19 mouse cellular contexts compared by ENCODE assay signal in the genomic region with DNA sequence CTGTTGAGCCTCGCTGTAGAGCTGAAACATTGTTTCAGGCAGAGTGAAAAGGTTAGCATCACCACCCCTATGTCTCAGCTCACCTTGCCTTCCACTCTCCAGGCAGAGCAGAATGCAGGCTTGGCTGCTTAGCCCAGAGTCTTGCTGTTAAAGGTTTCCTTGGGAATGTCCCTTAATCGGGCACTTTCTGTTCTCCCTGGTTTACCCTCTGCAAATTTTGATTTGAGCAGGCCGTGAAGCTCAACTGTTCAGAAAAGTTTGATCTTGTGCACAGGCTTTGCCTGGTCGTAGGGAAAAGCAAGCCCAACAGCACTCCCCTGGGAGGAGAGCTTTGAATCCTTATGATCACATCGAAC. TPM values are rescaled to one million over a fixed set of nuclear protein-coding genes. Genes with fewer than 3 reads are reported as not detected.
DNase-seq lines count a peak whose midpoint lies in the region; ATAC-seq and TF ChIP-seq lines count a peak whose summit lies in the region.
"Had no signal": no experiment of that assay in that cellular context is flagged by ENCODE, and none has a peak within 500 bp of the region (broad histone marks: within the 10 kb centered on the region; RNA-seq: fewer than 3 reads in every experiment).

No protein-coding gene starts in this region.

- 1% methylated on average over 5 of the region's 5 CpGs for WGBS in hindbrain, embryonic 11.5 days
- WGBS in hindbrain, postnatal 0 days, result 18% methylated on average over 5 of the region's 5 CpGs
- 2% methylated on average over 5 of the region's 5 CpGs for WGBS in embryonic facial prominence, embryonic 10.5 days
- WGBS in hindbrain, embryonic 12.5 days, result 5% methylated on average over 5 of the region's 5 CpGs
- 4% methylated on average over 5 of the region's 5 CpGs for WGBS in midbrain, embryonic 14.5 days
- WGBS in kidney, embryonic 14.5 days, result 2% methylated on average over 5 of the region's 5 CpGs

- peak; percentile 63 for DNase-seq in hindbrain, embryonic 11.5 days (ENCODE audit: low spot score)
- DNase-seq in hindbrain, postnatal 0 days (ENCODE audit: low spot score), result no peak
- peak; percentile 44 for DNase-seq in embryonic facial prominence, embryonic 10.5 days (ENCODE audit: low spot score)
- DNase-seq in midbrain, embryonic 14.5 days, result peak; percentile 59
- DNase-seq in ovary, postnatal 10 days (ENCODE audit: low spot score), result no peak
- DNase-seq in left cerebral cortex, postnatal 25 days (ENCODE audit: low spot score in 2 of 2), result no peak
- DNase-seq: cerebellum, adult 18-20 months; heart, postnatal 10 days; kidney, adult 11 months; thymus, postnatal 4 days had no signal

- no peak overlapping the region for H3K9ac ChIP-seq in hindbrain, embryonic 11.5 days (ENCODE audit: low read depth, low read length)
- no peak overlapping the region for H3K9ac ChIP-seq in hindbrain, postnatal 0 days (replicated peaks; ENCODE audit: low read length)
- no peak overlapping the region for H3K9ac ChIP-seq in hindbrain, embryonic 12.5 days
- no peak overlapping the region for H3K9ac ChIP-seq in midbrain, embryonic 14.5 days (replicated peaks; ENCODE audit: low read length)
- H3K9ac ChIP-seq in kidney, embryonic 14.5 days (ENCODE audit: low read depth, low read length), result no peak overlapping the region

- intact Hi-C loops in left cerebral cortex, postnatal 25 days (cut with DNase I), result no loop called here

- peaks cover 16% of the 10 kb centered on the region for H3K4me1 ChIP-seq in hindbrain, embryonic 11.5 days (replicated peaks; ENCODE audit: control insufficient read depth, insufficient read depth, low read length)
- 0 out of 2 replicates have a peak, but pooled peaks cover 4% of the 10 kb centered on the region for H3K4me1 ChIP-seq in hindbrain, postnatal 0 days (ENCODE audit: insufficient read depth, low read length)
- peaks cover 44% of the 10 kb centered on the region for H3K4me1 ChIP-seq in embryonic facial prominence, embryonic 10.5 days
- peaks cover 46% of the 10 kb centered on the region for H3K4me1 ChIP-seq in hindbrain, embryonic 12.5 days
- H3K4me1 ChIP-seq in midbrain, embryonic 14.5 days (ENCODE audit: control insufficient read depth, insufficient read depth, low read length), result peaks cover 18% of the 10 kb centered on the region
- 0 out of 2 replicates have a peak, but pooled peaks cover 7% of the 10 kb centered on the region for H3K4me1 ChIP-seq in kidney, embryonic 14.5 days (ENCODE audit: control insufficient read depth, insufficient read depth, low read length)

- ATAC-seq in hindbrain, embryonic 11.5 days (ENCODE audit: low FRiP score), result no peak
- no peak for ATAC-seq in hindbrain, postnatal 0 days
- no peak for ATAC-seq in hindbrain, embryonic 12.5 days (ENCODE audit: low FRiP score)
- ATAC-seq in midbrain, embryonic 14.5 days (ENCODE audit: low FRiP score, low TSS enrichment), result no peak
- ATAC-seq in kidney, embryonic 14.5 days (ENCODE audit: low FRiP score, low TSS enrichment), result no peak

- H3K27me3 ChIP-seq in hindbrain, embryonic 11.5 days (ENCODE audit: control insufficient read depth, insufficient read depth, low read length), result peaks cover 74% of the 10 kb centered on the region
- peaks cover 58% of the 10 kb centered on the region for H3K27me3 ChIP-seq in hindbrain, postnatal 0 days (ENCODE audit: insufficient read depth, low read length)
- peaks cover 100% of the 10 kb centered on the region for H3K27me3 ChIP-seq in embryonic facial prominence, embryonic 10.5 days (replicated peaks; ENCODE audit: low read depth, poor library complexity, severe bottlenecking)
- H3K27me3 ChIP-seq in hindbrain, embryonic 12.5 days, result peaks cover 83% of the 10 kb centered on the region
- H3K27me3 ChIP-seq in midbrain, embryonic 14.5 days (ENCODE audit: control insufficient read depth, insufficient read depth, low read length), result peaks cover 58% of the 10 kb centered on the region
- H3K27me3 ChIP-seq in kidney, embryonic 14.5 days (ENCODE audit: control insufficient read depth, insufficient read depth, low read length), result peaks cover 97% of the 10 kb centered on the region

- no peak for TF ChIP-seq CTCF in hindbrain, postnatal 0 days (IDR thresholded peaks at IDR 0.05; ENCODE audit: low read depth)

- H3K36me3 ChIP-seq in hindbrain, embryonic 11.5 days (ENCODE audit: control insufficient read depth, insufficient read depth, low read length), result no peaks in the 10 kb centered on the region
- no peaks in the 10 kb centered on the region for H3K36me3 ChIP-seq in hindbrain, postnatal 0 days (ENCODE audit: insufficient read depth, low read length)
- H3K36me3 ChIP-seq in embryonic facial prominence, embryonic 10.5 days (replicated peaks), result no peaks in the 10 kb centered on the region
- H3K36me3 ChIP-seq in hindbrain, embryonic 12.5 days, result no peaks in the 10 kb centered on the region
- no peaks in the 10 kb centered on the region for H3K36me3 ChIP-seq in midbrain, embryonic 14.5 days (ENCODE audit: control insufficient read depth, insufficient read depth, low read length)
- H3K36me3 ChIP-seq in kidney, embryonic 14.5 days (ENCODE audit: control insufficient read depth, insufficient read depth, low read length), result no peaks in the 10 kb centered on the region

- no peak overlapping the region for H3K4me2 ChIP-seq in hindbrain, embryonic 11.5 days (replicated peaks; ENCODE audit: low read depth, low read length)
- H3K4me2 ChIP-seq in hindbrain, postnatal 0 days (ENCODE audit: low read depth, low read length), result no peak overlapping the region
- H3K4me2 ChIP-seq in hindbrain, embryonic 12.5 days (replicated peaks), result 0 out of 2 replicates have a peak overlapping the region, but pooled peaks have one; percentile 63
- peak overlapping the region; percentile 42 for H3K4me2 ChIP-seq in midbrain, embryonic 14.5 days (ENCODE audit: low read length)
- H3K4me2 ChIP-seq in kidney, embryonic 14.5 days (replicated peaks; ENCODE audit: low read depth, low read length), result no peak overlapping the region

- H3K9me3 ChIP-seq in hindbrain, embryonic 11.5 days (ENCODE audit: control insufficient read depth, low read length), result no peaks in the 10 kb centered on the region
- H3K9me3 ChIP-seq in hindbrain, postnatal 0 days (ENCODE audit: low read length), result no peaks in the 10 kb centered on the region
- H3K9me3 ChIP-seq in embryonic facial prominence, embryonic 10.5 days, result no peaks in the 10 kb centered on the region
- H3K9me3 ChIP-seq in hindbrain, embryonic 12.5 days (replicated peaks), result no peaks in the 10 kb centered on the region
- H3K9me3 ChIP-seq in midbrain, embryonic 14.5 days (ENCODE audit: control insufficient read depth, low read length), result no peaks in the 10 kb centered on the region
- no peaks in the 10 kb centered on the region for H3K9me3 ChIP-seq in kidney, embryonic 14.5 days (ENCODE audit: control insufficient read depth, low read length)

- no peak overlapping the region for H3K27ac ChIP-seq in hindbrain, embryonic 11.5 days (ENCODE audit: low read depth, low read length)
- no peak overlapping the region for H3K27ac ChIP-seq in hindbrain, postnatal 0 days
- H3K27ac ChIP-seq in embryonic facial prominence, embryonic 10.5 days (replicated peaks), result no peak overlapping the region
- H3K27ac ChIP-seq in hindbrain, embryonic 12.5 days, result no peak overlapping the region
- H3K27ac ChIP-seq in midbrain, embryonic 14.5 days (replicated peaks; ENCODE audit: low read depth, low read length), result no peak overlapping the region
- H3K27ac ChIP-seq in kidney, embryonic 14.5 days (ENCODE audit: low read depth, low read length), result no peak overlapping the region
- H3K27ac ChIP-seq: macrophage had no signal

- H3K4me3 ChIP-seq in hindbrain, embryonic 11.5 days (ENCODE audit: low read depth, low read length), result no peak overlapping the region
- no peak overlapping the region for H3K4me3 ChIP-seq in hindbrain, postnatal 0 days (ENCODE audit: low read length)
- H3K4me3 ChIP-seq in embryonic facial prominence, embryonic 10.5 days, result no peak overlapping the region; the same call in 1 of the 2 replicates
- H3K4me3 ChIP-seq in hindbrain, embryonic 12.5 days, result no peak overlapping the region
- H3K4me3 ChIP-seq in midbrain, embryonic 14.5 days (replicated peaks; ENCODE audit: low read depth, low read length), result no peak overlapping the region
- no peak overlapping the region for H3K4me3 ChIP-seq in kidney, embryonic 14.5 days (ENCODE audit: low read length)
- H3K4me3 ChIP-seq: myocyte had no signal

RNA-seq across cellular contexts. Expression of gene Sox1, which starts 6.0 kb away (rescaled TPM):
- 5.3 and 5.5 TPM in 2 replicates for polyA plus RNA-seq in hindbrain, embryonic 11.5 days (2014; fragmentation: Nextera tagmentation; extraction: Ambion mirVana)
- total RNA-seq in hindbrain, postnatal 0 days (2014; rRNA removed), result 23.1 and 25.1 TPM in 2 replicates
- 2.5 and 2.7 TPM in 2 replicates for polyA plus RNA-seq in hindbrain, postnatal 0 days (2015; fragmentation: Nextera tagmentation; extraction: Ambion mirVana)
- polyA plus RNA-seq in embryonic facial prominence, embryonic 10.5 days (2016; fragmentation: Nextera tagmentation; extraction: Ambion mirVana), result 1.0 and 1.1 TPM in 2 replicates
- 2.9 and 3.5 TPM in 2 replicates for polyA plus RNA-seq in hindbrain, embryonic 12.5 days (2016; fragmentation: Nextera tagmentation; extraction: Ambion mirVana)
- polyA plus RNA-seq in midbrain, embryonic 14.5 days (2014; fragmentation: Nextera tagmentation; extraction: Ambion mirVana), result 3.4 and 3.8 TPM in 2 replicates
- 10 to 100 TPM in 1 of 2 experiments, 1 to 10 TPM in 1; 7.3 to 11.6 TPM for total RNA-seq in left cerebral cortex, postnatal 25 days (2021)
- not detected in 2 replicates for polyA plus RNA-seq in kidney, embryonic 14.5 days (2014; fragmentation: Nextera tagmentation; extraction: Ambion mirVana)
- total RNA-seq: gastrocnemius, adult 8-10 months; heart, adult 8-10 months; heart, postnatal 10 days had no signal
- polyA plus RNA-seq: large intestine, adult 2 months; liver, embryonic 16.5 days; macrophage; myocyte; stomach, embryonic 16.5 days had no signal

Comparison
In these comparisons a context has a peak if more than half of its experiments do, and no peak if none do; other contexts are left out.
1. DNase-seq: peak in hindbrain, embryonic 11.5 days (single experiment), embryonic facial prominence, embryonic 10.5 days (single experiment) and midbrain, embryonic 14.5 days (single experiment); none in hindbrain, postnatal 0 days (single experiment), ovary, postnatal 10 days (single experiment) and left cerebral cortex, postnatal 25 days (0 of 2).
2. H3K4me2 ChIP-seq: peak in hindbrain, embryonic 12.5 days (single experiment) and midbrain, embryonic 14.5 days (single experiment); none in hindbrain, embryonic 11.5 days (single experiment), hindbrain, postnatal 0 days (single experiment) and kidney, embryonic 14.5 days (single experiment).